Mouse (Mus musculus) retina, adult 2 months (tissue): ENCODE data around the gene Mon1a.

Experiments
- DNase-seq: peaks from one replicate; pipeline ENCODE4 v3.0.0-alpha.2; 2012; ENCODE audit warnings: low read depth, low spot score

Mon1a gene

DNA sequence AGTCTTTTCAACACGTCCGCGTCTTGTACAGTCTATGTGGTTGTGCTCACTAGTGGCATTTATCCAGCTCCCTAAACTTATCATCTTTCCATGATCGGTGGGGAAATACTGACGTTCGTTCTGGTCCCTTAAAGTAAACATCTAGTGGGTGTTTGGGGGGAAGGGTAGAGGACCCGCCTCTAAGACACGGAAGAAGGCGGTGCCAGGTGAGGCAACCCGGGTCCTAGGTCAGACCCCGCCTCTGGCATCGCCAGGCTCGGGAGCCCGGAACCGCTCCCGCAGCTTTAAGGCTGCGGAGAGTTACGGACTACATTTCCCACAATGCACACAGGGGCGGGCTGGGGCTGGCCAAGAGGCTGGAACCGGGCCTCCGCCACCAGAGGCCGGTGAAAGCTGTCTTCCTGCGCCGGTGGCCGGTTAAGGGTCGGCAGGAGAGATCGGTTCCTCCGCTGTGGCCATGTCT lies at the start of gene Mon1a:
Gene Mon1a (plus strand): TSS at position 348 of the 463 bp plus-strand sequence.
- peak; percentile 71 for DNase-seq

DNA sequence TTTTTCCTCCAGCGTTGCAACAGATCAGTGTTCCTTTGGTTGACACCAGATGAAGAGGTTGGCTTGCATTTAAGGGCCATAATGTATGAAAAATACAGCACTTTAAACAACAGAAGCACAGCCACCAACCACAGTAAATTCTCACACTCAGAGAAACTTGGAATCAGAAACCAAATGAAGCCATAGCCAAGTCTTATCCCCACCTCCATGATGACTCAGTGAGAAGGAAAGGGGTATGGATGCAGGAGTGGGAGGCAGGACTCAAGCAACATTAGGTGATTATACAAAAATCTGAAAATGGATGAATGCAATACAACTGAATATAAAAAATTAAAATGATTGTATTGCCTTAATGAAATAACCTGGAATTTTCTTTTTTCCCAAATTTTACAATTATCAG lies 49.1 kb upstream of the Mon1a start:
- DNase-seq = no peak

DNA sequence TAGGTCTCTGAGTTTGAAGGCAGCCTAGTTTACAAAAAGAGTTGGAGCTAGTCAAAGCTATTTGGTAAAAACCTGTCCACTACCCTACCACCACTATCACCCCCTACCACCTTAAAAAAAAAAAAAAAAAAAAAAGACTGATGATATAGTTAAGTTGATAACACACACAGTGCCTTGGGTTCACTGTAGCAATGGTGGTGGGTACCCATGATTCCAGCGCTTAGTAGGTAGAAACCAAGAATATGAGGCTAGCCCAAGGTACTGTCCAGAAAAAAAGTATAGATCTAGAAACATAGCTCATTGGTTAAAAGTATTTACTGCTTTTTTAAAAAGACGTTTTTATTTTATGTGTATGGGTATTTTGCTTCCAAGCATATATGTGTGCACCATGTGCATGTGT lies 45.2 kb upstream of the Mon1a start:
- no peak for DNase-seq

DNA sequence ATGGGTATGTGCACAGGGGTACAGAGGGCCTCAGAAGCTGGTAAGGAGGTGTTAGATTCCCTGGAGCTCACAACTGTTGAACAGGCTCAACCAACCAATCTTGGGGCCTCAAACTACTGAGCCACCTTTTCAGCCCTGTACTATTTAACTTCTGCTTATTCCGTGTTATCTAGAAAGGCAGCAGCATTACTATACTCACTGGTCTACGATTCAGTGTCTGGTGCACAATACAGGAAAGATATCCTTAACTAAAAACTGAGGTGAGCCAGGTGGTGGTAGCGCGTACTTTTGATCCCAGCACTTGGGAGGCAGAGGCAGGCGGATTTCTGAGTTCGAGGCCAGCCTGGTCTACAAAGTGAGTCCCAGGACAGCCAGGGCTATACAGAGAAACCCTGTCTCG lies 39.0 kb upstream of the Mon1a start:
- no peak for DNase-seq

DNA sequence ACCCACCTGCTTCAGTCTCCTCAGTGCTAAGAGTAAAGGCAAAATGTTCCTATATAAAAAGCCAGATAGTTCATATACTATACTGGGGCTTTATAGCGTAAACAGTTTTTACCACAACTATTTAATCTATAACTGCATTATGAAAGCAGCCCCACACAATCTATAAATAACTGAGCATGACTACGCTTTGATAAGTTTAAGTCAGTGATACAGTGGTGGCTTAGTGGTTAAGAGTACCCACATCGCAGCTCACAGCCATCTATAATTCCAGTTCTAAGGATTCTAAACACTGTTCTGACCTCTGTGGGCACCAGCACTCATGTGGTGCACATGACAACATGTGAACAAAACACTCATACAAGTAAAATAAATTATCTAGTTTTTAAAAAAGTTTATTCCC lies 29.6 kb upstream of the Mon1a start:
- DNase-seq = no peak

DNA sequence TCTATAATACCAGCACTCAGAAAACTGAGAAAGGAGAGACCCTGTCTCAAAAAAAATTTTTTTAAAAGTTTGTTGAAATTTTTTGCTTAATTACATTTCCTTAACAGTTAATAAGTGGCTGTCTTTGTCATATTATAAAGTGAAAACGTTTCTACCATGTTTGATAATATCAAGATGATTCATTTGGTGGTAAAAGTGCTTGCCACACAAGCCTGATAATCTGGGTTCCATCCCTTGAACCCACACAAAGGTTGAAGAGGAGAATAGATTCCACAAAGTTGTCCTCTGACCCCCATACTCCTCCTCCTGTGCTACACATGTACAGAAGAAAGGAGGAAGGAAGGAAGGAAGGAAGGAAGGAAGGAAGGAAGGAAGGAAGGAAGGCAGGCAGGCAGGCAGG lies 23.5 kb upstream of the Mon1a start:
- DNase-seq = no peak

DNA sequence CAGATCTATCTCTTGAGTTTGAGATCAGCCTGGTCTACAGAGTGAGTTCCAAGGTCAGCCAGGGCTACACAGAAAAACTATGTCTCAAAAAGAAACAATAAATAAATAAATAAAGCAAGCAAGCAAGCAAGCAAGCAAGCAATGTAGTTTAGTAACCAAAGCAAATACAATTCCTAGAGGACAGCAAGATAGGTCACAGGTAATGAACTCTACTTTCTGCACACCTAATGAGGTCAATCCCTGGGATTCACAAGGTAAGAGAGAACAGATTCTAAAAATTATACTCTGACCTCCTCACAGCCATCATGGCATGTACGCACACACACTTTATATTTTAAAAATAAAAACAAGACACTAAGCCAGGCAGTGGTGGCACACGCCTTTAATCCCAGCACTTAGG lies 21.9 kb upstream of the Mon1a start:
- DNase-seq = no peak

DNA sequence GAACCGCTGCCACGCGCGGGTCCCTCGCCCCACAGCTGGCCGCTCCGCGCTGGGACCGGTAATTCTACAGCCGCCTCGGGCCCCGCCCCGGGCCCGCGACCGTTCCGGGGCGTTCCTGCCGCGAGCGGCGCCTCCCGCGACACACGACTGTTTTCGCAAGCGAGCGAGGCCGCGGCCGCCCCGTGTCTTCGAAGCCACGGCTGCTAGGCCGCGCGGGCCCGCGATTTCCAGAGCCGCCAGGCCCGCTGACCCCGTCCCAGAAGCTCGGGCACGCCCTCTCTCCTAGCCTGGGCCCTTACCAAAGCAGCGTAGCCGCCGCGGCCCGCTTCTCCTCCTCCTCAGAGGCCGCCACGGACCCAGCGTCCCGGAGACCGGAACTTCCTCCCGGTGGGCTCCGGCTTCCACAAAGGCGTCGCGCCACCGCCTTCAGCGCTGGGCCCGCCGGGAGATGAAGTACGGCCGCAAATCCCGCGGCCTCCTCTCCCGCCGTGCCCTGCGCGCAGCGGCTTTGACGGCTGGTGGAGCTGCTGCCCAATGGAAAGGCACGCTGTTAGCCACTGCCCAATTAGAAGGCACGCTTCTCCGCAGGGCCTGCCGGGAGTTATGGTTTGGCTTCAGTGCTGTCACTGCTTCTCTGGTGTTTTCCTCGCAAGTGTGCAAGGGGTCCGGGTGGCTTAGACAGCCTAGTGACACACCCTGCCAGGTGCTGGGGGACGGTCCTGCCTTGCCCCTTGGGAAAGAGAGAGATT lies 15.4 kb upstream of the Mon1a start:
- DNase-seq = peak; percentile 85

DNA sequence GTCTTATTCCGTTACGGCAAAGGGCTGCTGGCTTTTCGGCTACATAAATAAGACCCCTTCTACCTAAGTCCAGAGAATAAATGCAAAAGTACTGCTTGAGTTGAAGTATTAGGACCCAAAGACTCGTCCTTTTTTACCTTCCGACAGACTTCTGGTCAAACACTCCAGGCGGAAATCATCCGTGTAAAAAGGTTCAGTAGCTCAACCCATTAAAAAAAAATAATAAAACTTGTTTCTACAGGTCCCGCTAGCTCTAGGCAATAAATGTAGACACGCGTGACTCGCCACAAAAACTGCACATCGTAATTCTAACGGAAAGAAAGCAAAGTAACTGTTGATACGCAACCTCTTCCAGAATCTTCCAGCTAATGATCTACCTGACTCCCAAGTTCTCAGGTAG lies 14.8 kb upstream of the Mon1a start, which contains the start of gene Rbm6:
Gene Rbm6 (minus strand): TSS at position 101 of the 400 bp plus-strand sequence.
- DNase-seq = no peak

DNA sequence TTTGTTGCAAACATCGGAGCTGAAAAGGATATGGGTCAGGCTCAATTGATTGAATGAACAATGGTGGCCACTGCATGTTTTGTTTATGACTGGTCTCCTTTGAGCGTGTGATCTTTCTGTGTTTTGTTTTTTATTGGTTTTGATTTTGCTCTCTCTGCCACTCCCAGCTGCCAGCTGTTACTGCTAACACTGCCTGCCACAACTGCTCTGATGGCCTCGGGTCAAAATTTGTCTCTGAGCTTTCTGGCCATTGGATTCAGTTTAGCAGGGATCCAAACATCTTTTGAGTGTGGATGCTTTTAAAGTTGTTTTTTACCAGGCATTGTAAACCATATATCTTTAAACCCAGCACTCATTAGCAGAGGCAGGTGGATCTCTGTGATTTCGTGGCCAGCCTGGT lies 7.5 kb upstream of the Mon1a start:
- DNase-seq = no peak

DNA sequence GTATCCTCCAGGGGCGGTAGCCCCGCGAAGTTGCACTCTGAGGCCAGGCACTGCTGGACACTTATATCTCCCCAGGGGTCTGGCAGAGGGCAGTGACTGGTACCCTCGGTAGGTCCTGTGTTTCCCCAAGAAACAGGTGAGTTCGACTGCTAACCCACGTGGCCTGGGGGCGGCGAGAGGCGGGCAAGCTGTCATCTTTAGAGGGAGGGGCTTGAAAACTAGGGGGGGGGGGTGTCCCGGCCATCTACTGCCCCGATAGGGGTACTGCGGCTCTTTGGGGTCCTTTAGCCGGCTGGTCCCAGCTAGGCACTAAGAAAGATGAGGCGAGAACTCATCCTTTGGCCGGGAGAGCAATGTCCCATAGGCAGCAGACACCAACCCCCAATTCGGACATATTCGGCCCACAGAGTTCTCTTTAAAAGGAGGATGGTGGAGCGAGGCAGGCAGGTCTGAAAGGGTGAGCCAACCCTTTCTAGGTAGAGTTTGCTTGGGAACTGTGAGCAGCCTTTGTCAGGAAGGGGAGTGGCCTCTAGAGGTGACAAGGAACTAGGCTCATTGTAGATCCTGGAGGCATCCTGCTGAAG lies 408 bp downstream of the Mon1a start:
- no peak for DNase-seq

DNA sequence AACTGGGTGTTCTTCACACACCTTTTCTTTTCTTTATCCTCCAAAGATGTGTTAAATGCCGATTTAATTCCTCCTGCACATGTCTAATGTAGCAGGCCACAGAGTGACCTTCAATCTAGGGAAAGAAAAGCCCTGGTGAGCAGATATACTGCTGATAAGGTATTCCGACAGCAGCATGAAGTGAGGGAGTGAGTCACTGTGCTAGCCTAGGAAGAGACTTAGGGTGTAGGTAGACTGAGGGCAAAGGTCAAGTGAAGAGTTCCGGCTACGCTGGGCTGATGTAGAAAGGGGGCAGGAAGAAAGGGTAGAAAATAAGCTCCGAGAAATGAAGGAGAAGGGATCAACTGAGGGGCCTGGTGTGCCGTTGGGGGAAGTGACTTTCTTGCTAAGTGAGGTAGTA lies 2.3 kb downstream of the Mon1a start:
- DNase-seq = no peak

DNA sequence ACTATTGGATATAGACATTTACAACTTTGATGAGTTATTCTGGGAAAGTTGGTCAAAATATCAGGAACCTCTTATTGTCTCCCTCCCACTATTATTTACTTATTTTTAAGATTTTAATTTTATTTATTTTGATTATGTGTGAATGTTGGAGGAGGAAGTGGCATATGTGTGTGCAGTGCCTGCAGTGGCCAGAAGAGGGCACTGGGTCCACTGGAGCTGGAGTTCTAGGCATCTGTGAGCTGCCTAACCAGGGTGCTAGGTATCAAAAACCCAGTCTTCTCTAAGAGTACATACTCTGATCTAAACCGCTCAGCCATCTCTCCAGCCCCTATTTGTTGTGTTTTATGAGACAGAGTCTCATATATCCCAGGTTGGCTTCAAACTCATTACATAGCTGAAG lies 3.1 kb downstream of the Mon1a start:
- DNase-seq = no peak

DNA sequence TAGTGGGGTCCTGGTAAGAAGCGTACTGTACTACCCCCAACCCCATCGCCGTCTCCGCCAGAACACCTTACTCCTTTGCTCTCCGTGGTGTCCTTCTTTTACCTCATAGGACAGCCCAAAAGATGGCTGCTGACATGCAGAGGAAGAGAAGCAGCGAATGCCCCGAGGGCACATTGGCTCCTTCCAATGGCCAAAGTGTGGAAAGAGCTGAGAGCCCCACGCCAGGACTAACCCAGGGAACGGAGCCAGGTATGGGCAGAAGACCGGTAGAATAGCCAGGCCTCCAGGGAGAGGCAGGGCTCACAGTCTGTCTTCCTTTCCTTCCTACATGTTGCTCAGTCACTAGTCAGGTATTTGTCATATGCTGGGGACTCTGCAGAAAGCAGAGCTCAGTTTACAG lies 10.6 kb downstream of the Mon1a start:
- no peak for DNase-seq

DNA sequence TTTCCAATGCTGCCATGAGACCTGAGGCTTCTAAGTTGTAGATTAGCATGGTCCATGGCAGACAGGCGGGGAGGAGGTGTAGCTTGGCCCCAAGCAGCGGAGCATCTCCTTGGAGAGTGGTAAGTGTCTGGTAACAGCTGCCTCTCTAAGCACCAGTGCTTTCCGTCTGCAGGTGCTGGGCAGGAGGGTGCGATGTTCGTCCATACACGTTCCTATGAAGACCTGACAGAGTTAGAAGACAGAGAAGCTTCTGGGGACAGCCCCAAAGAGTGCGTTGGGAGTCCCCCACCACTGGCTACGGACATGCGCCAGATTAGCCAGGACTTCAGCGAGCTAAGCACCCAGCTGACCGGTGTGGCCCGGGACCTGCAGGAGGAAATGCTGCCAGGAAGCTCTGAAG lies 11.9 kb downstream of the Mon1a start:
- DNase-seq = no peak

DNA sequence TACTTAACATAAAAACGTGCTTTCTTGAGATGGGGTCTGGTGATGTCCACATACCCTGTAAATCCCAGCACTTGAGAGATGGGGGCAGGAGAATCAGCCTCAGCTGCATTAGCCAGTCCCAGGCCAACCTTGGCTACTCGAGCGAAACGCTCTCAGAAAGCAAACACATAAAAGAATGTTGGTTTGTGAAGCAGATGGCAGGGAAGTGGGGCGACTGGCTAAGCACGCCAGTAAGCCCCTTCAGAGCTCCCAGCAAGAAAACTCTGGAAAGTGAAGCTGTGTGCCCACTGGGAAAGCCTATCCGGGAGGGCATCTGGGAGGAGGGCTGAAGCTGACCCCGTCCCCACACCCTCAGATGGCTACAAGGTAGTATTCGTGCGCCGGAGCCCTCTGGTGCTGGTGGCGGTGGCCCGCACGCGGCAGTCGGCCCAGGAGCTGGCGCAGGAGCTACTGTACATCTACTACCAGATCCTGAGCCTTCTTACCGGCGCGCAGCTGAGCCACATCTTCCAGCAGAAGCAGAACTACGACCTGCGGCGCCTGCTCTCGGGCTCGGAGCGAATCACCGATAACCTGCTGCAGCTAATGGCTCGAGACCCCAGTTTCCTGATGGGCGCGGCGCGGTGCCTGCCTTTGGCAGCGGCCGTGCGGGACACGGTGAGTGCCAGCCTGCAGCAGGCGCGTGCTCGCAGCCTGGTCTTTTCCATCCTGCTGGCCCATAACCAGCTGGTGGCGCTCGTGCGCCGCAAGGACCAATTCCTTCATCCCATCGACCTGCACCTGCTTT lies 13.1 kb downstream of the Mon1a start:
- DNase-seq = peak; percentile 43

DNA sequence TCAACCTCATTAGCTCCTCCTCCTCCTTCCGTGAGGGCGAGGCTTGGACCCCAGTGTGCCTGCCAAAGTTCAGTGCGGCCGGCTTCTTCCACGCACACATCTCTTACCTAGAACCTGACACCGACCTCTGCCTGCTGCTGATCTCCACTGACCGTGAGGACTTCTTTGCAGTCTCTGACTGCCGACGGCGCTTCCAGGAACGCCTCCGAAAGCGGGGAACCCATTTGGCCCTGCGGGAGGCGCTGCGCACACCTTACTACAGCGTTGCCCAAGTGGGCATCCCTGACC lies 13.6 kb downstream of the Mon1a start:
- no peak for DNase-seq

DNA sequence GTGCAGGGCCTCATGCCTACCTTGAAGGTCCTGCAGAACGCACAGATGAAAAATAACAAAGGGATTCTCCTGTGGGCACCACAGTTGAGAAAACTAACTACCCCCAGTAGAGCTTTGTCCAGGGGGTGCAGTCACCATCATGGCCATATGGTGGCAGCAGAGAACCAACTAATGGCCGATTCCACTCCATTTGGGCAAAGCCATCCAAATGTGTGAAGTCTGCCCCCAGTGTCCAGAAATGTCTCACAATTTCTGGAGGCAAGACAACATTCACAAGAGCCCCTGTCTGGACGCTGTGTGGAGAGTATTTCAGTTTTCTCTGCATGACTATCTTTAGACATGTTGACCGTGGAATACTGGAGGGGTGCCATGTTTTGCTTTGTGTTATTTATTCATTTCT lies 16.8 kb downstream of the Mon1a start:
- DNase-seq = peak; percentile 59

DNA sequence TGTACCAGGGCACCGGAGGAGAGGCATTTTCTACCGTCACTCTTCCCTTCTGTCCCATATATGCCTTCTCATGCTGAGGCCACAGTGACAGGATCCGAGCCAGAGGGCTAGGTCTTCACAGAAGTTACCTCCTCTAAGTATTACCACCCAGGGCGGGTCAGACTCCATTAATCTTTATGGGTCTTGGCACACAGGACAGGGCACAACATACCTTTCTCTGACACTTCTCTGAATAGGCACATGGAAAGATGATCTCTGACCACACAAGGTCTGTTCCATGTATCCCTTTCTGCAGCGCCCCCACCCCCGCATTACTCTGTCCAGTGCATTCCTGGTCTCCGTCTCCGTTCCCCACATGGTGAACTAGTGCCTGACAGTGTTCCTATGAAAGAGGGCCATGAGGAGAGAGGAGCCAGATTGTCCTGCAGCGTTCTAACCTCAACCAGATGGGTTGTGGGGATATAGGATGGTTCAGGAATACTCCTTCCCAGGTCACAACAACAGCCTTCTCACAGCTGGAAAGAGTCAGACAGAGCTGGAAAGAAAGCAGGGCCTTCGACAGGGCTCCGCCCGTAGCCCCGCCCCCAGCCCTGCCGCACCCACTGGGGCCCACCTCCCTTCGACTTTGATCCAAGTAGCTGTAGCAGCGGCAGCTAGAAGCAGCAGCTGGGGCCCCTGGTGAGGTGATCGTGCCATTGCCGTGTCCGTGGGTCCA lies 18.5 kb downstream of the Mon1a start, which contains the start of gene Mst1r:
Gene Mst1r (plus strand): TSS at position 622 of the 715 bp plus-strand sequence.
- no peak for DNase-seq

DNA sequence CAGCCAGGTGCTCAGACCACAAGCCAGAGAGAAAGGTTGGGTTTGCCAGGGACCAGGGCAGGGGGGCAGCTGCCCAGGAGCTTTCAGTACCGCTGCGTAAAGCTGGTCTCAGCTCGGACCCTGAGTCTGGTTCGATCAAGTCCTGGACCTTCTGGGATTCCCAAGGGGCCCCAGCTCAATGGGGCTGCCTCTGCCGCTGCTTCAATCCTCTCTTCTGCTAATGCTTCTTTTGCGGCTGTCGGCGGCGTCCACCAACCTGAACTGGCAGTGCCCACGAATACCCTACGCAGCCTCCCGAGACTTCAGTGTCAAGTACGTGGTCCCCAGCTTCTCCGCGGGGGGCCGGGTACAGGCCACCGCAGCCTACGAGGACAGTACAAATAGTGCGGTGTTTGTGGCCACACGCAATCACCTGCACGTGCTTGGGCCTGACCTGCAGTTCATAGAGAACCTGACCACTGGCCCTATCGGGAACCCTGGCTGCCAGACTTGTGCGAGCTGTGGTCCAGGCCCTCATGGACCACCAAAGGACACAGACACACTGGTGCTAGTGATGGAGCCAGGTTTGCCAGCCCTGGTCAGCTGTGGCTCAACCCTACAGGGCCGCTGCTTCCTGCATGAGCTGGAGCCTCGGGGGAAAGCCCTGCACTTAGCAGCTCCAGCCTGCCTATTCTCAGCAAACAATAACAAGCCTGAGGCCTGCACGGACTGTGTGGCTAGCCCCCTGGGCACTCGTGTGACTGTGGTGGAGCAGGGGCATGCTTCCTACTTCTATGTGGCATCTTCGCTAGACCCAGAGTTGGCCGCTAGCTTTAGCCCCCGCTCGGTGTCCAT lies 19.2 kb downstream of the Mon1a start:
- DNase-seq = no peak

DNA sequence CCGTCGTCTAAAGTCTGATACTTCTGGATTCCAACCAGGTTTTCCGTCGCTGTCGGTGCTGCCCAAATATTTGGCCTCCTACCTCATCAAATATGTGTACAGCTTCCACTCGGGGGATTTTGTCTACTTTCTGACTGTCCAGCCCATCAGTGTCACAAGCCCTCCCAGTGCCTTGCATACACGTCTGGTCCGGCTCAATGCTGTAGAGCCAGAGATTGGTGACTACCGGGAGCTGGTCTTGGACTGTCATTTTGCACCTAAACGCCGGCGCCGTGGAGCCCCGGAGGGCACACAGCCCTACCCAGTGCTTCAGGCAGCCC lies 19.8 kb downstream of the Mon1a start:
- no peak for DNase-seq
